In the genomic region with DNA sequence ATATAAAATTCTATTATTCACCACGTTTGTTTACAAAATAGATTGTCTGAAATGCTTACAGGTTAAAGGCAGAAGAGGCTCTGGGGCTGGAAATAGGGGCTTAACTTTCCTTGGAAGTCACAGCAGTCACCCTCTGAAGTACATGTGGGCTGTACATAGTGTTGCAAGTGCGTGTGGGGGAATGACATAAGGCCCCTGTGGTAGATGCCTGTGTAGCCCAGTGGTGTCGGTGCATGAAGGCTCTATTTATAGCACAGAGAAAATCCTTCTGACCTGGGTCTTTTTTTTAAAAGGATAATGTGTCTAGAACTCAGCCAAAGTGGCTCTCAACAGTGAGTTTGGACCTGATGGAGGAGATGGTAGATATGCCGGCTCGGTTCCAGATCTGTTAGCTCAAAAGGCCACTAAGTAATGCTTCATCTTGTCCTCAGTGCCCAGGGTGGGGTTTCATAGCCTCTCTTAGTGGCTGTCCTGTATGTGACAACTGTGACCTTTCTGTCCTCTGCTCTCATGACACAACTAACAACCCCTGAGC, we compare ENCODE assay signal across 15 mouse cellular contexts.
"Had no signal": no experiment of that assay in that cellular context is flagged by ENCODE, and none has a peak within 500 bp of the region (broad histone marks: within the 10 kb centered on the region; RNA-seq: fewer than 3 reads in every experiment).

No protein-coding gene starts in this region.

- H3K27me3 ChIP-seq: kidney, embryonic 15.5 days; liver, embryonic 13.5 days; midbrain, embryonic 12.5 days; midbrain, embryonic 15.5 days; neural tube, embryonic 13.5 days had no signal

- H3K4me2 ChIP-seq: kidney, embryonic 15.5 days; liver, embryonic 13.5 days; midbrain, embryonic 12.5 days; midbrain, embryonic 15.5 days; neural tube, embryonic 13.5 days had no signal

- ATAC-seq: midbrain, embryonic 15.5 days had no signal

- H3K27ac ChIP-seq: kidney, embryonic 15.5 days; left cerebral cortex, adult 2 months; liver, embryonic 13.5 days; macrophage; midbrain, embryonic 12.5 days; midbrain, embryonic 15.5 days; neural tube, embryonic 13.5 days; stomach, postnatal 0 days had no signal

- DNase-seq: kidney, postnatal 10 days; kidney, postnatal 36 days; layer of hippocampus, postnatal 36 days; liver, embryonic 13.5 days; lung, adult 2 months; thymus, adult 2 months; thymus, postnatal 14 days; thymus, postnatal 4 days had no signal

- H3K36me3 ChIP-seq: liver, embryonic 13.5 days; midbrain, embryonic 12.5 days; midbrain, embryonic 15.5 days; neural tube, embryonic 13.5 days had no signal

- H3K9me3 ChIP-seq: kidney, embryonic 15.5 days; liver, embryonic 13.5 days; midbrain, embryonic 12.5 days; midbrain, embryonic 15.5 days; neural tube, embryonic 13.5 days had no signal

- H3K4me1 ChIP-seq: kidney, embryonic 15.5 days; midbrain, embryonic 12.5 days; midbrain, embryonic 15.5 days had no signal

- H3K4me3 ChIP-seq: kidney, embryonic 15.5 days; left cerebral cortex, adult 2 months; liver, embryonic 13.5 days; midbrain, embryonic 12.5 days; midbrain, embryonic 15.5 days; neural tube, embryonic 13.5 days had no signal

- H3K9ac ChIP-seq: kidney, embryonic 15.5 days; liver, embryonic 13.5 days; midbrain, embryonic 12.5 days; midbrain, embryonic 15.5 days; neural tube, embryonic 13.5 days had no signal
